Mouse (Mus musculus) neutrophil, adult 83 days (primary cell): ENCODE measurements around the gene Olfr1188. TPM values are rescaled to one million over a fixed set of nuclear protein-coding genes. Genes with fewer than 3 reads are reported as not detected.

Experiments
- total RNA-seq, 2 experiments: library from RNA; stranded (reverse); gene quantifications; one replicate each; pipeline ENCODE4 v1.2.4; 2023

Olfr1188 gene
- total RNA-seq = not detected

DNA sequence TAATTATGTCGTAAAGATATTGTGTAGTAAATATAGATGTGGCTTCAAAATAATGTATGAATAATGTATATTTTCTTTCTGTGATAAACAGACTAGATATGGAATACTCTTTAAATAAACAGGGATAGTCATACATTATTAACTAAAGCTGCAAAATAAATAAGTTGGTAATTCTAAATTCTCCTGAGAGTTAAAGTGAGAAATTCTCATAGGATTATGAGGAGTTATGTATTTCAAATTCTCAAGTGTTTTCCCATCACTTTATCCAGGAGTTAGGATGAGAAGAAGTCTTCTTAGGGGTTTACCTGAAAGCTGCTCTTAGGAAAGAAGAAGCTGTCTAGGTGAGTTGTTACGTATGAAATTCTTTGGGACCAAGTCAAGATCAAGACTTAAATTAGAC is at the start of gene Olfr1188:
Gene Olfr1188 (plus strand): TSS at position 301 of the 400 bp plus-strand sequence.

DNA sequence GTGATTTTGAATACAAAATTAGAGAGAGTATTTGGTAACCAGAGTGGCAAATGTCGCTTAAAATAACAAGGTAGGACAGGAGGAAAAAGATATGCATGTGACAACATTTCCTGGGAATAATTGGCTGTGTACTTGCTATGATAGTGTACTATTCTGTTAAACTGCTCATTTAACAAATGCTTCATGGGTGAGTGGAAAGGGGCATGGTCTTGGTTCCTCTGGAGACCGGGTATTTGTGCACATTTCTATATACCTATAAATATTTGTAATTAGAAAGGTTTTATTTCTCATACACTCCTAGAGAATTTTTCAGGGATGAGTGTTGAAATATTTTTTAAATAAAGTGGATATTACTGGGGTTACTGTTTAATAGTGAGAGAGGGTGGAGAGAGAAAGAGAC is 38.5 kb upstream of the Olfr1188 start, which contains the start of gene Olfr1186:
Gene Olfr1186 (plus strand): TSS at position 301 of the 400 bp plus-strand sequence.

GRCm38 (mm10) chr2:88586154-88586553 is 29.4 kb downstream of the Olfr1188 start, which contains the start of gene Olfr1189:
Olfr1189 (plus strand) TSS chr2:88586454.

Other genes with a start within 250 kb of the Olfr1188 start
- gene Olfr1174-ps, start 241.8 kb upstream of the Olfr1188 start, total RNA-seq = not detected
- not detected for gene Olfr1175-ps, start 229.7 kb upstream of the Olfr1188 start, total RNA-seq
- not detected for gene Olfr1176, start 220.2 kb upstream of the Olfr1188 start, total RNA-seq
- gene Olfr1177-ps, start 210.4 kb upstream of the Olfr1188 start, total RNA-seq = not detected
- not detected for gene Olfr1178, start 169.9 kb upstream of the Olfr1188 start, total RNA-seq
- not detected for gene Olfr1179, start 150.5 kb upstream of the Olfr1188 start, total RNA-seq
- not detected for gene Olfr1180, start 137.8 kb upstream of the Olfr1188 start, total RNA-seq
- not detected for gene Olfr1181, start 130.8 kb upstream of the Olfr1188 start, total RNA-seq
- gene Gm13757, start 107.8 kb upstream of the Olfr1188 start, total RNA-seq = not detected
- not detected for gene Olfr1183, start 102.1 kb upstream of the Olfr1188 start, total RNA-seq
- not detected for gene Olfr1184, start 73.3 kb upstream of the Olfr1188 start, total RNA-seq
- not detected for gene Olfr1185-ps1, start 63.6 kb upstream of the Olfr1188 start, total RNA-seq
- not detected for gene Olfr1186, start 38.4 kb upstream of the Olfr1188 start, total RNA-seq
- gene Olfr1189, start 29.5 kb downstream of the Olfr1188 start, total RNA-seq = not detected
- under 1 TPM; 0.04 to 0.18 TPM for gene Olfr1191-ps1, start 83.6 kb downstream of the Olfr1188 start, total RNA-seq
- not detected for gene Olfr1192-ps1, start 91.6 kb downstream of the Olfr1188 start, total RNA-seq
- not detected for gene Olfr1193, start 118.7 kb downstream of the Olfr1188 start, total RNA-seq
- gene Olfr1195, start 132.3 kb downstream of the Olfr1188 start, total RNA-seq = not detected
- gene Olfr1196, start 147.7 kb downstream of the Olfr1188 start, total RNA-seq = not detected
- gene Olfr1197, start 175.4 kb downstream of the Olfr1188 start, total RNA-seq = not detected
- not detected for gene Olfr1198, start 194.4 kb downstream of the Olfr1188 start, total RNA-seq
- gene Olfr1199, start 203.5 kb downstream of the Olfr1188 start, total RNA-seq = not detected
- not detected for gene Olfr1200, start 213.6 kb downstream of the Olfr1188 start, total RNA-seq
- not detected for gene Olfr1201, start 236.1 kb downstream of the Olfr1188 start, total RNA-seq